Mouse (Mus musculus) thymus, adult 2 months (tissue): Measurements from ENCODE around the gene Cfap70. TPM values are rescaled to one million over a fixed set of nuclear protein-coding genes. Genes with fewer than 3 reads are reported as not detected.

ENCODE experiments used
- DNase-seq: peaks from one replicate; pipeline ENCODE4 v3.0.0; 2021
- H3K27ac ChIP-seq: fragments of 200-500 bp; 2 replicates; pipeline ENCODE4 v1.5.1; 2012; ENCODE audit warnings: low read length, control low read depth; ENCODE audit not compliant: control insufficient read depth, insufficient read depth
- H3K27me3 ChIP-seq: fragments of 200-500 bp; 2 replicates; pipeline ENCODE4 v1.6.1; 2012; ENCODE audit warnings: mild to moderate bottlenecking, low read length, moderate library complexity, mixed read lengths; ENCODE audit not compliant: control insufficient read depth, insufficient read depth
- H3K36me3 ChIP-seq: fragments of 200-500 bp; 2 replicates; pipeline ENCODE4 v1.6.1; 2012; ENCODE audit warnings: mild to moderate bottlenecking, low read length, moderate library complexity; ENCODE audit not compliant: control insufficient read depth, insufficient read depth
- H3K4me1 ChIP-seq: fragments of 200-500 bp; replicated peaks from 2 replicates; pipeline ENCODE4 v1.6.1; 2012; ENCODE audit warnings: low read length; ENCODE audit not compliant: control insufficient read depth, insufficient read depth
- H3K4me3 ChIP-seq: fragments of 200-500 bp; 2 replicates; pipeline ENCODE4 v1.5.1; 2012; ENCODE audit warnings: mild to moderate bottlenecking, low read length, control low read depth, moderate library complexity; ENCODE audit not compliant: control insufficient read depth, insufficient read depth
- CTCF ChIP-seq: fragments of 200-500 bp; IDR thresholded peaks from 2 replicates; pipeline ENCODE4 v1.5.1; 2012; ENCODE audit warnings: mild to moderate bottlenecking, control low read depth, low read length, moderate library complexity, borderline replicate concordance; ENCODE audit not compliant: control insufficient read depth, poor library complexity, insufficient read depth; ENCODE audit errors: extremely low read depth
- POLR2A ChIP-seq: fragments of 200-500 bp; IDR thresholded peaks from 2 replicates; pipeline ENCODE4 v1.6.1; 2012; ENCODE audit warnings: mild to moderate bottlenecking, low read length, control low read depth, moderate library complexity; ENCODE audit not compliant: control insufficient read depth, poor library complexity, insufficient read depth; ENCODE audit errors: extremely low read depth
- WGBS: fragments of 180-500 bp; shearing (Covaris S2); methylation state at CpG from one replicate; pipeline ENCODE4 v1.1.7; 2018; 5-methylcytosine and 5-hydroxymethylcytosine counted together
- polyA plus RNA-seq: library from polyadenylated mRNA; depleted of rRNA; stranded (reverse); fragments of >200 nt; gene quantifications from 2 replicates; pipeline ENCODE4 v1.2.3, GENCODE M21; 2012; rRNA removed

Cfap70 gene
- polyA plus RNA-seq, 1 experiment: not detected

DNA sequence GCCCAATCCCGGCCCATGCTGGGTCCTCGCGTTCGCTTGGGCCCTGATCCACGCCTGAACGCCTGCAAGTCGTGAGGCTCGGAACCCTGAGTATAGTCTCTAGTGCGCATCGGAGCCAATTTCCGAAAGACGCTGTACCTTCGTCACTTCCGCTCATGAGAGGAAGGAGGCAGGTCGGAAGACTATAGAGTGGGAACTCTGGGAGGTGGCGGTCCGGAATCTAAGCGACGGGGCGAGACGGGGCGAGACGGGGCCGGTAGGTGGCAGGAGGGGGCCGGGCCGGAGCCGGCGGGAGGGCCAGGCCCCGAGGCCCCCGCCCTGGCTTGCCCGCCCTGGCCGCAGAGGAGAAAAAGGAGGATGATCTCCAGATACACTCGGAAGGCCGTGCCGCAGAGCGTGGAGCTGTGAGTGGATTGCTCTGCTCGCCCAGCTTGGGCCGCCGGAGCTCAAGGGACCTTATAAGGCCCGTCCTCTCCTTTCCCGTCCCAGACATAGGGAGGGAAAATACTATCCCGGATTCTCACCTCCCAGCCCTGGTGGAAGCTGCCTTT lies 104.0 kb downstream of the Cfap70 start, which contains the start of the genes Ecd and Fam149b:
Gene Ecd (minus strand): TSS at position 131 of the 551 bp plus-strand sequence.
Gene Fam149b (plus strand): TSS at position 172 of the 551 bp plus-strand sequence.
- peak; percentile 89 for DNase-seq
- peak within 1 kb of the TSS; percentile 28; the same call in 1 of the 2 replicates for H3K27ac ChIP-seq
- H3K27me3 ChIP-seq: no peaks in the 10 kb centered on the region; the same call in 1 of the 2 replicates
- no peaks in the 10 kb centered on the region; the same call in 1 of the 2 replicates for H3K36me3 ChIP-seq
- no peaks in the 10 kb centered on the region for H3K4me1 ChIP-seq
- TF ChIP-seq CTCF (0 out of 2 replicates have a peak, but pooled peaks have one; percentile 32), POLR2A (peak; percentile 32)
- H3K4me3 ChIP-seq: peak within 1 kb of the TSS; percentile 91
- WGBS: under 1% methylated on average over 42 of the region's 42 CpGs

DNA sequence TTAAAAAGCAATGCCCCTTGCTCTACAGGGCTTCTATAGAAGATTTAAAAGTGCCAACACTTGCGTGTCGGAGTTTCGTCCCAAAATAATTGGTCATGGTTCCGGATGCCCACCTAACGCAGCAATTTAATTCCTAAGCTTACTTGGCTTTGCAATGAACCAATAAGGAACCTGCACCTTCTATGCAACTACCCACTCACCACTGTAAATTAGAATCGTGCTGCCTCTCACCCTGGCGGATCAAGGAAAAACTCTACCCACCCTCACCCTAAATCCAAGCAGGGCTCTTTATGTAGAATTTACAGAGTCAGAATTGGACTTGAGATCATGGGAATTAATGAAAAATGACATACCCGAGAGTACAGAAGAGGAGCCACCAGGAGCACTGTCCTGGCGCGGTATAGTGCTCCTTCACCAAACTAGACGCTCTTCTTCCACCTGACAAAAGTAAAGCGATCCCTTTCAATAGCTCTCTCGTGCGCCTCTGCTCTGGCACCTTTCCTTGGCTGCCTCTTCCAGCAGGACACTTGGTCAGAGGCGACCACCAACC lies 104.5 kb downstream of the Cfap70 start:
- H3K27ac ChIP-seq: peak overlapping the region; percentile 28; the same call in 1 of the 2 replicates
- under 1% methylated on average over 15 of the region's 15 CpGs for WGBS
- no peak for DNase-seq
- TF ChIP-seq CTCF (no peak), POLR2A (no peak)
- no peaks in the 10 kb centered on the region for H3K4me1 ChIP-seq
- no peaks in the 10 kb centered on the region; the same call in 1 of the 2 replicates for H3K27me3 ChIP-seq
- peaks cover 3% of the 10 kb centered on the region; the same call in 1 of the 2 replicates for H3K36me3 ChIP-seq
- peak overlapping the region; percentile 91 for H3K4me3 ChIP-seq

DNA sequence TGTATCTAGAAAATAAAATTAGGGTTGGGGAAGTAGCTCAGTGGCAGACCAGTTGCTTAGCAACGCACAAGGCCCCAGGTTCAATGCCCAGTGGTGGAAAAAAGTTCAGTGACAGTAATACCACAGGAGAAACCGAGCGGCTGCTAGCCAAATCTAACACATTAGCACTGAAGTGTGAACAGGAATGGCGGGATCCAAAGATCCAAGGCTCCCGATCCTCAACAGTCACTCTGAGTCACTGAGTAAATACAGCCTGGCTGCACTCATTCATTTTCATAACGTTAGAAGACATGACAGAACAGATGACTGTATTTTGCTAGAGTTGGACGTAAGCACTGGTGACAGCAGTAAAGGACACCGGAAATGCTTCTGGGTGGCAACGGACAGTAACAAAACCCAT lies 106.1 kb downstream of the Cfap70 start:
- H3K27me3 ChIP-seq: no peaks in the 10 kb centered on the region; the same call in 1 of the 2 replicates
- H3K4me1 ChIP-seq: no peaks in the 10 kb centered on the region
- no peak for DNase-seq
- no peak overlapping the region for H3K4me3 ChIP-seq
- H3K27ac ChIP-seq: no peak overlapping the region
- 93% methylated on average over 9 of the region's 9 CpGs for WGBS
- TF ChIP-seq POLR2A (no peak), CTCF (no peak)
- H3K36me3 ChIP-seq: peaks cover 19% of the 10 kb centered on the region; the same call in 1 of the 2 replicates

Other genes starting within 250 kb of the Cfap70 start
- gene Kcnk16, start 183.0 kb downstream of the Cfap70 start, polyA plus RNA-seq: 0.40 and 0.43 TPM in 2 replicates
- gene Nudt13, start 157.5 kb downstream of the Cfap70 start, polyA plus RNA-seq: 14.8 and 20.7 TPM in 2 replicates
- 24.5 and 29.9 TPM in 2 replicates for gene Ecd, start 104.1 kb downstream of the Cfap70 start, polyA plus RNA-seq
- gene Fam149b, start 104.1 kb downstream of the Cfap70 start, polyA plus RNA-seq: 28.4 and 34.5 TPM in 2 replicates
- 73.8 and 94.8 TPM in 2 replicates for gene Dnajc9, start 63.3 kb downstream of the Cfap70 start, polyA plus RNA-seq
- gene Mrps16, start 58.6 kb downstream of the Cfap70 start, polyA plus RNA-seq: 49.9 and 56.3 TPM in 2 replicates
- gene Anxa7, start 27.9 kb upstream of the Cfap70 start, polyA plus RNA-seq: 82.2 and 91.8 TPM in 2 replicates
- 2.9 and 3.9 TPM in 2 replicates for gene Mss51, start 44.7 kb upstream of the Cfap70 start, polyA plus RNA-seq
- gene Ppp3cb, start 94.3 kb upstream of the Cfap70 start, polyA plus RNA-seq: 26.1 and 29.1 TPM in 2 replicates
- 3.2 and 3.9 TPM in 2 replicates for gene Usp54, start 188.8 kb upstream of the Cfap70 start, polyA plus RNA-seq
- 0.82 TPM in 1 of 2 replicates, not detected in the other for gene Myoz1, start 204.3 kb upstream of the Cfap70 start, polyA plus RNA-seq
- 0.51 and 2.8 TPM in 2 replicates for gene Synpo2l, start 216.1 kb upstream of the Cfap70 start, polyA plus RNA-seq
- 486 and 497 TPM in 2 replicates for gene Sec24c, start 222.1 kb upstream of the Cfap70 start, polyA plus RNA-seq
- gene Fut11, start 242.7 kb upstream of the Cfap70 start, polyA plus RNA-seq: 19.2 and 23.4 TPM in 2 replicates